Mouse (Mus musculus) hindbrain, embryonic 11.5 days (tissue): ENCODE data around the gene Zfp945. TPM values are rescaled to one million over a fixed set of nuclear protein-coding genes. Genes with fewer than 3 reads are reported as not detected.

Source experiments
- ATAC-seq: fragments of 200-750 bp; cut with Nextera tagmentation; 2 replicates; pipeline ENCODE4 v1.8.0; 2017; ENCODE audit warnings: mild to moderate bottlenecking, moderate TSS enrichment, moderate library complexity; ENCODE audit not compliant: low FRiP score
- DNase-seq: peaks from one replicate; pipeline ENCODE4 v3.0.0-alpha.2; 2015; ENCODE audit warnings: low spot score
- H3K27ac ChIP-seq: fragments of 300-500 bp; sonication (generic); 2 replicates; pipeline ENCODE4 v1.5.1; 2014; ENCODE audit warnings: mild to moderate bottlenecking, low read depth, low read length
- H3K27me3 ChIP-seq: fragments of 300-500 bp; sonication (generic); 2 replicates; pipeline ENCODE4 v1.6.1; 2014; ENCODE audit warnings: mild to moderate bottlenecking, low read length, moderate library complexity, mixed read lengths; ENCODE audit not compliant: control insufficient read depth, insufficient read depth
- H3K36me3 ChIP-seq: fragments of 300-500 bp; sonication (generic); 2 replicates; pipeline ENCODE4 v1.6.1; 2014; ENCODE audit warnings: mild to moderate bottlenecking, low read length, moderate library complexity, mixed read lengths; ENCODE audit not compliant: control insufficient read depth, insufficient read depth
- H3K4me1 ChIP-seq: fragments of 300-500 bp; sonication (generic); replicated peaks from 2 replicates; pipeline ENCODE4 v1.6.1; 2014; ENCODE audit warnings: low read length, mixed read lengths; ENCODE audit not compliant: control insufficient read depth, insufficient read depth
- H3K4me2 ChIP-seq: fragments of 300-500 bp; sonication (generic); replicated peaks from 2 replicates; pipeline ENCODE4 v1.6.1; 2014; ENCODE audit warnings: mild to moderate bottlenecking, low read depth, low read length
- H3K4me3 ChIP-seq: fragments of 300-500 bp; sonication (generic); 2 replicates; pipeline ENCODE4 v1.5.1; 2014; ENCODE audit warnings: low read depth, low read length
- H3K9ac ChIP-seq: fragments of 300-500 bp; sonication (generic); 2 replicates; pipeline ENCODE4 v1.6.1; 2014; ENCODE audit warnings: low read depth, low read length
- H3K9me3 ChIP-seq: fragments of 300-500 bp; sonication (generic); 2 replicates; pipeline ENCODE4 v1.6.1; 2016; ENCODE audit warnings: low read length; ENCODE audit not compliant: control insufficient read depth
- WGBS: fragments of 180-500 bp; shearing (Covaris S2); extraction: QIAGEN DNeasy Blood & Tissue Kit; methylation state at CpG from one replicate; pipeline ENCODE4 v1.1.7; 2014; 5-methylcytosine and 5-hydroxymethylcytosine counted together
- polyA plus RNA-seq: library from polyadenylated mRNA; unstranded; fragments of >200 nt; fragmentation: Nextera tagmentation; extraction: Ambion mirVana; gene quantifications from 2 replicates; pipeline ENCODE4 v1.2.1, GENCODE M21; 2014

Gene Zfp945
- polyA plus RNA-seq, 1 experiment from 2014 or later, result 27.3 TPM

GRCm38 (mm10) chr17:22818199-22818595 lies 48.7 kb downstream of the Zfp945 start:
- H3K27me3 ChIP-seq, result no peaks in the 10 kb centered on the region
- H3K9me3 ChIP-seq, result no peaks in the 10 kb centered on the region
- H3K4me2 ChIP-seq, result peak overlapping the region; percentile 33; the same call in 1 of the 2 replicates
- H3K4me1 ChIP-seq, result no peaks in the 10 kb centered on the region
- H3K27ac ChIP-seq, result 0 out of 2 replicates have a peak overlapping the region, but pooled peaks have one; percentile 90
- ATAC-seq (0 out of 2 replicates have a peak, but pooled peaks have one; percentile 28), DNase-seq (peak; percentile 3)
- 75% methylated on average over 3 of the region's 3 CpGs for WGBS
- peak overlapping the region; percentile 67 for H3K4me3 ChIP-seq
- no peaks in the 10 kb centered on the region for H3K36me3 ChIP-seq
- H3K9ac ChIP-seq, result peak overlapping the region; percentile 83; the same call in 1 of the 2 replicates

GRCm38 (mm10) chr17:22817471-22818198 lies 49.3 kb downstream of the Zfp945 start:
- ATAC-seq (peak; percentile 98), DNase-seq (peak; percentile 88)
- H3K9me3 ChIP-seq, result no peaks in the 10 kb centered on the region
- 2% methylated on average over 28 of the region's 28 CpGs for WGBS
- H3K4me2 ChIP-seq, result peak overlapping the region; percentile 33
- peak overlapping the region; percentile 90 for H3K27ac ChIP-seq
- H3K4me3 ChIP-seq, result peak overlapping the region; percentile 67
- no peaks in the 10 kb centered on the region for H3K27me3 ChIP-seq
- H3K4me1 ChIP-seq, result no peaks in the 10 kb centered on the region
- peak overlapping the region; percentile 83 for H3K9ac ChIP-seq
- no peaks in the 10 kb centered on the region for H3K36me3 ChIP-seq

GRCm38 (mm10) chr17:22799707-22800106 lies 67.2 kb downstream of the Zfp945 start:
- Histone ChIP-seq H3K4me2 (no peak overlapping the region), H3K36me3 (no peaks in the 10 kb centered on the region), H3K27ac (no peak overlapping the region), H3K9ac (no peak overlapping the region), H3K4me1 (no peaks in the 10 kb centered on the region), H3K27me3 (no peaks in the 10 kb centered on the region), H3K9me3 (no peaks in the 10 kb centered on the region; the same call in 1 of the 2 replicates), H3K4me3 (no peak overlapping the region)
- 68% methylated on average over 2 of the region's 2 CpGs for WGBS
- ATAC-seq, result no peak
- DNase-seq, result peak; percentile 6

Other genes with a start within 250 kb of the Zfp945 start
- gene Vmn2r113, start 75.8 kb upstream of the Zfp945 start, polyA plus RNA-seq, result not detected in 2 replicates
- gene Vmn2r-ps130, start 194.0 kb upstream of the Zfp945 start, polyA plus RNA-seq, result not detected in 2 replicates